Mouse (Mus musculus): ENCODE measurements at regions not wholly inside any gene's neighbourhood (a gene's known extent, or its start where the extent isn't known, plus 50 kb on each side); places are given as distances from the start of the nearest gene placed in this dataset.

DNA sequence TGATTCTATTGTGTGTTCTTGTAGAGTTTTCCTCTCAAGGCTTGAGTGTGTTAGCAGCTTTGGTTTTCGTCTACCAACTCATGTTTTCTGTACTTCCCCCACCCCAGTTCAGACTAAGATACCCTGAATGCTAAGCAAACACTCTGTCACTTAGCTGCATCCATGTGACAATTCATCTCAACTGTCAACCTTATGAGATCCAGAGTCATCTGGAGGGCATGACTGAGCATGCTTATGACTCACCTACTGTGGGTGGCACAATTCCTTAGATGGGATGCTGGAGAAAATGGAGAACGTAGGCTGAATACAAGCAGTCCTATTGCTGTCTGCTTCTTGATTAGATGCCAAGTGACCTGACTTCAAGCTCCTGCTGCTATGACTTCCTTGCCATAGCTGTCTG lies 73.3 kb upstream of the Gpr158 start:
- no peak overlapping the region for H3K27ac ChIP-seq (ENCODE audit: insufficient read depth, low read length)

DNA sequence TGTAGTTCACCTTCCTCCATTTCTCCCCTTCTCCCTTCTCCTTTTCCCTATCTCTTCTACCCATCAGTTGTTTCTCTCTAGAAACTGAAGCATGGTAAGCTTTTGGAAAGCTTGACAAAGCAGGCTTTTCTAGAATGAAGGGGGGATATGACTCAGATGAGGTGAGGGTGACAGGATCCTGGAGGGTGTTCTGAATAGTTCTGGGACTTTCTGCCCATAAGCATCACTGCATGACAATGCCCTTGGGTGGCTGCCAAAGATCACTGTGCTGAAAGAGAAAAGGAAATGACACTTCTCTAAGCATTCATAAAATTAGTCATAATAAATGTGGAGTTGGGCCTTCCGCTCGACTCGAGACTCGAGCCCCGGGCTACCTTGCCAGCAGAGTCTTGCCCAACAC lies 67.7 kb upstream of the Gpr158 start:
- TF ChIP-seq POLR2A (IDR thresholded peaks at IDR 0.05; ENCODE audit: low read depth, low read length) (no peak), CTCF (IDR thresholded peaks at IDR 0.05; ENCODE audit: borderline replicate concordance, insufficient read depth, low read length) (no peak)
- H3K4me1 ChIP-seq (ENCODE audit: control insufficient read depth, insufficient read depth, low read length) = no peaks in the 10 kb centered on the region
- H3K27ac ChIP-seq (ENCODE audit: insufficient read depth, low read length) = peak overlapping the region; percentile 34; the same call in 1 of the 2 replicates
- no peak overlapping the region for H3K4me3 ChIP-seq (ENCODE audit: insufficient read depth, low read length)

More for the DNA sequence above, 73.3 kb upstream of the Gpr158 start:
- TF ChIP-seq CTCF (IDR thresholded peaks at IDR 0.05; ENCODE audit: borderline replicate concordance, insufficient read depth, low read length) (no peak), POLR2A (IDR thresholded peaks at IDR 0.05; ENCODE audit: low read depth, low read length) (no peak)
- H3K4me3 ChIP-seq (ENCODE audit: insufficient read depth, low read length) = no peak overlapping the region
- H3K4me1 ChIP-seq (ENCODE audit: control insufficient read depth, insufficient read depth, low read length) = peaks cover 3% of the 10 kb centered on the region; the same call in 1 of the 2 replicates
